Mouse (Mus musculus) testis, adult 2 months (tissue): ENCODE data around the gene Kat2b. TPM values are rescaled to one million over a fixed set of nuclear protein-coding genes. Genes with fewer than 3 reads are reported as not detected.
"Not testable (repeated sequence)": the region's sequence is repeated elsewhere in the genome, so short reads cannot be mapped to it uniquely, and the experiment has no call there.

ENCODE experiments used
- H3K27ac ChIP-seq: fragments of 200-500 bp; 2 replicates; pipeline ENCODE4 v1.5.1; 2012; ENCODE audit warnings: low read depth, low read length; ENCODE audit not compliant: control insufficient read depth, insufficient read depth
- H3K27me3 ChIP-seq: fragments of 200-500 bp; 2 replicates; pipeline ENCODE4 v1.6.1; 2012; ENCODE audit warnings: mild to moderate bottlenecking, low read length, moderate library complexity; ENCODE audit not compliant: control insufficient read depth, insufficient read depth
- H3K36me3 ChIP-seq: fragments of 200-500 bp; 2 replicates; pipeline ENCODE4 v1.6.1; 2012; ENCODE audit warnings: mild to moderate bottlenecking, low read length; ENCODE audit not compliant: control insufficient read depth, insufficient read depth
- H3K4me1 ChIP-seq: fragments of 200-500 bp; 2 replicates; pipeline ENCODE4 v1.6.1; 2012; ENCODE audit warnings: low read length; ENCODE audit not compliant: control insufficient read depth, insufficient read depth
- H3K4me3 ChIP-seq: fragments of 200-500 bp; 2 replicates; pipeline ENCODE4 v1.5.1; 2012; ENCODE audit warnings: low read depth, mild to moderate bottlenecking, low read length, moderate library complexity, mixed read lengths; ENCODE audit not compliant: control insufficient read depth
- CTCF ChIP-seq: fragments of 200-500 bp; IDR thresholded peaks from 2 replicates; pipeline ENCODE4 v1.5.1; 2012; ENCODE audit warnings: low read depth, mild to moderate bottlenecking, inconsistent platforms, low read length, moderate library complexity; ENCODE audit not compliant: control insufficient read depth, insufficient read depth, insufficient replicate concordance
- POLR2A ChIP-seq: fragments of 200-500 bp; IDR thresholded peaks from 2 replicates; pipeline ENCODE4 v1.6.1; 2012; ENCODE audit warnings: low read depth, mild to moderate bottlenecking, inconsistent platforms, low read length, moderate library complexity; ENCODE audit not compliant: control insufficient read depth
- polyA plus RNA-seq: library from polyadenylated mRNA; depleted of rRNA; stranded (reverse); fragments of >200 nt; gene quantifications from 2 replicates; pipeline ENCODE4 v1.2.3, GENCODE M21; 2012

Kat2b gene
- polyA plus RNA-seq, 1 experiment = 14.6 TPM

DNA sequence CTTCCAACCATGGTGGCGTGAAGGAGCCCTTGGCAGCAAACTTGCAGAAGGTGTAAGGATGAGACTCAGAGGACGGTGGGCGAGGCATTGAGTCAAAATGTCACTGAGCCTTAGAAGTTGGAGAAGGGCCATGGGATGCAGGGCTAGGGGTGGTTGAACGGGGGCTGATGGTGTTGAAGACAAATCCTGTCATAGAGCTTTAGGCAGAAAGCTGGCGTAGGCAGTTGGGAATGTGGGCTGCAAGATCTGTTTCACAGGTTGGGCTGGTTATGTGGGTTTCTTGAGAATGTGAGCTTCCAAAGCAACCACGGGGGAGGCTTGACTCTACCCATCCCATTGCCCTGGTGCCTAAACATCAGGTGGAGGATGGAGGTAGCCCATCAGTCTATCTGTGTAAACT, 23.4 kb downstream of the Kat2b start:
- TF ChIP-seq POLR2A (no peak), CTCF (no peak)
- no peak overlapping the region for H3K4me3 ChIP-seq

DNA sequence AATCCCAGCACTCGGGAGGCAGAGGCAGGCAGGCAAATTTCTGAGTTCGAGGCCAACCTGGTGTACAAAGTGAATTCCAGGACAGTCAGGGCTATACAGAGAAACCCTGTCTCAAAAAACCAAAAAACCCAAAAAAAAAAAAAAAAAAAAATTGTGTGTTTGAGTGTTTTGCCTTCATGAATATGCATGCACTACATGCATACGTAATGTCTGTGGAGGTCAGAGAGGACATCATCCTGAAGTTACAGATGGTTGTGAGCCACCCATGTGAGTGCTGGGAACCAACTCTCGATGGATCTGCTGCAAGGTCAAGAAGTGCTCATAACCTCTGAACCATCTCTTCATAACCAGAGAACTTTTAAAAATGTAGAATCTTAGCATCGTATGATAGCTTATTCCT, 25.2 kb downstream of the Kat2b start:
- TF ChIP-seq CTCF (no peak), POLR2A (no peak)
- H3K27ac ChIP-seq = no peak overlapping the region
- H3K4me1 ChIP-seq = peaks cover 3% of the 10 kb centered on the region
- H3K4me3 ChIP-seq = no peak overlapping the region
- H3K36me3 ChIP-seq = no peaks in the 10 kb centered on the region
- no peaks in the 10 kb centered on the region for H3K27me3 ChIP-seq

More for the DNA sequence above, 23.4 kb downstream of the Kat2b start:
- no peak overlapping the region for H3K27ac ChIP-seq
- no peaks in the 10 kb centered on the region for H3K27me3 ChIP-seq
- H3K4me1 ChIP-seq = peaks cover 5% of the 10 kb centered on the region
- no peaks in the 10 kb centered on the region for H3K36me3 ChIP-seq

DNA sequence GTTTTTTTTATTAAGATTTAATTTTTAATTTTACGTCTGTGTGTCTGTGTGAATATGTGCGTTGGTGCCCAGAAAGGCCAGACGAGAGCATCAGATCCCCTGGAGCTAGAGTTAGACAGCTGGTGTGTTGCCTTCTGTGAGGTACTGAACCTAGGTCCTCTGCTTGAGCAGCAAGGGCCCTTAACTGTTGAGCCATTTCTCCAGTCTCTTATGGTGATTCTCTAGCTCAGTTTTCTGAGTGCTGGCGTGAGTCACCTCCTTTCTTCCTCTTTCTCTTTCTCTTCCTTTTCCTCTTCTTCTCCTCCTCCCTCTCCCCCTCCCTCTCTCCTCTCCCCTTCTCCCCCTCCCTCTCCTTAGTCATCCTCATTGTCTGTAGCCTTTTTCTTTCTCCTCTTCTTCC, 27.9 kb downstream of the Kat2b start:
- TF ChIP-seq CTCF = no peak
- TF ChIP-seq POLR2A = no peak
- Histone ChIP-seq H3K27ac (no peak overlapping the region), H3K27me3 (no peaks in the 10 kb centered on the region), H3K4me3 (no peak overlapping the region), H3K36me3 (no peaks in the 10 kb centered on the region), H3K4me1 (no peaks in the 10 kb centered on the region)

DNA sequence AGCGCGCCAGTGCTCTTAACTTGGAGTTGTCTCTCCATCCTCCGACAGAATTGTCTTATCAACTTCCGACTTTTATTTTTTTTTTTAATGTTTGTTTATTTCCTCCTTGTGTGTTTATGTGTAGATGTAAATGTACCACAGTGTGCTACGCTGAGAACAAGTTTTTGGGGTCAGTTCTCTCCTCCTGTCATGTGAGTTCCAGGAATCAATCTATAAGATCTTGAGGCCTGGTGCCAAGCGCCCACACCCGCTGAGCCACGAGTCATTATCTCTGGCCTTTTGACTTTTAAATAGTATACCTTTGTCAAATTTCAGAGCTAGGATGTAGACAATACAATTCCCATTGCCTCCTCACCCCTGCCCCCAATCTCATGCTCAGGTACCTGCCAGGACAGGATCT, 28.9 kb downstream of the Kat2b start:
- Histone ChIP-seq H3K27me3 (no peaks in the 10 kb centered on the region), H3K4me1 (no peaks in the 10 kb centered on the region), H3K4me3 (no peak overlapping the region), H3K27ac (no peak overlapping the region), H3K36me3 (no peaks in the 10 kb centered on the region)
- TF ChIP-seq POLR2A (no peak), CTCF (no peak)

DNA sequence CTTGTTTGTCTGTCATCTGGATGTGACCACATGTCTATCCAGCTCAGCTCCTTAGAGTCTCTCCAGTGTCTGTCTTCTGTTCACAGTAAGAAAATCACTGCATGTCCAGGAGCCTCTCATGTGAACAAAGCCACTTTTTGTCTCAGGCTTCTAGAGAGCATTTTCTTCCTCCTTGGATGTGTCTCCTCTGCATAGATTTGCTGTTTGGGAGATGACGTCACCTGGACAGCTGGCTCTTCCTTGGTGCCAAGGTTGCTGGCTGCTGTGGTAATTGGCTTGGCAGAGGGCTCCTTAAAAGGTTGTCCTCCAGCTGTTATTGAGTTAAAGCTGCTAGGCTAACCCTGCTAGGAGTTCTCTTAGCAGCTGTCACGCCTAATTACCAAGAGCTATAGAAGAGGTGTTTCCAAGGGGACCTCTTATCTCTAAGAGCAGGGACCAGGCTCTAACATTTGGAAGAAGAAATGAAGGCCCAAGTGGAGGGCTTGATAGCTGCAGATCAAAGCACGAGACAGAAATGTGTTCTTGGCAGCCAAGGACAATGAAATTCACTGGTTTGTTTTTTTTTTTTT, 29.7 kb downstream of the Kat2b start:
- H3K4me3 ChIP-seq = no peak overlapping the region
- H3K4me1 ChIP-seq = no peaks in the 10 kb centered on the region
- H3K36me3 ChIP-seq = no peaks in the 10 kb centered on the region
- peak overlapping the region; percentile 32; the same call in 1 of the 2 replicates for H3K27ac ChIP-seq
- TF ChIP-seq CTCF = no peak
- no peaks in the 10 kb centered on the region for H3K27me3 ChIP-seq

DNA sequence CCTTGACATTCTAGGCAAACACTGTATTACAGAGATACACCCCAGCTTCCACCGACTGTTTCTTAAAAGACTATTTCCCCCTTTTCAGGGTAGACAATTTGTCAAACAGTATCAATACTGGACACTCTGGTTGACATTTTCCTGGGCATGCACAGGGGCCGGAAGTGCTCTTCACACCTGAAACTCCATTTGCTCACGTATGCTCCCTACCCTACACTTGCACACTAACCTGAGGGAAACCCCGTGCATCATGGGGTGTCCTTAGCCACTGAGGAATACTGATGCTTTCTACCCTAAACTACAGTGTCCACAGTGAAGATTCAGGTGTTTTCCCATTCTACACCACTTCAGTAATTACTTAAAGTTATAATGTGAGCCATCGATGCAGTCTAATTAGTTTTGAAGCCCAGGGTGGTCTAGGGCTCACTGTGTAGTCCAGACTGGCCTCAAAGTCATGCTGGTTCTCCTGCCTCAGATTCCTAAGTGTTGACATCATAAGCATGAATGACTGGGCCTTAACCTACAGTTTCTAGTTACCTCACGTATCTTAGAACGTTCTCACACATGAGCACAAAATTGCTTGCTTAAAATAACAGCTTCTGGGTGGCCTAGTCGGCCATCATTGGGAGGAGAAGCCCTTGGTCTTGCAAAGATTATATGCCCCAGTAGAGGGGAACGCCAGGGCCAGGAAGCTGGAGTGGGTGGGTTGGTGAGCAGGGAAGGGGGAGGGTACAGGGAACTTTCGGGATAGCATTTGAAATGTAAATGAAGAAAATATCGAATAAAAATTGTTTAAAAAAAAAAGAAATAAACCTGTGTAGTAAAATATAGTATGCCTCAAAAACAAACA, 30.5 kb downstream of the Kat2b start:
- Histone ChIP-seq H3K4me1 (no peaks in the 10 kb centered on the region), H3K36me3 (no peaks in the 10 kb centered on the region), H3K27ac (no peak overlapping the region), H3K4me3 (no peak overlapping the region), H3K27me3 (no peaks in the 10 kb centered on the region)
- no peak for TF ChIP-seq CTCF
- no peak for TF ChIP-seq POLR2A

DNA sequence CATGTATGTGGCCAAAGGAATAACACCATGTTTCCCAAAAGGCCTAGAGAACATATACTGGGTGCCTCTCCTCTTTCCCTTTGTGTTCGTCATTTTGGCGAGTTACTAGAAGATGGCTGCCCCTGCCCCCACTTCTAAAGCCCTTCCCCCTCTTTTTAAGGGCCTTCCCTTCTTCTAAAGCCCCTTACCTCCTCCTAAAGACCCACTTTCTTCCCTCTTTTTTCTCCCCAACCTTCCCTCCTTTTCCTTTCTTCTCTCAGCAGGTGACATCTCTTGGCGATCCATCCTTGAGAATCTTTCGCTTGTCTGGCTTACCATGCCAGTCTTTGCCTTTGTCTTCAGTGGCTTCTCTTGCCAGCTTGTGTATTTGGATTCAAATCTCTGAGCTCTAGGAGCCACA, 31.9 kb downstream of the Kat2b start:
- H3K27ac ChIP-seq = no peak overlapping the region

DNA sequence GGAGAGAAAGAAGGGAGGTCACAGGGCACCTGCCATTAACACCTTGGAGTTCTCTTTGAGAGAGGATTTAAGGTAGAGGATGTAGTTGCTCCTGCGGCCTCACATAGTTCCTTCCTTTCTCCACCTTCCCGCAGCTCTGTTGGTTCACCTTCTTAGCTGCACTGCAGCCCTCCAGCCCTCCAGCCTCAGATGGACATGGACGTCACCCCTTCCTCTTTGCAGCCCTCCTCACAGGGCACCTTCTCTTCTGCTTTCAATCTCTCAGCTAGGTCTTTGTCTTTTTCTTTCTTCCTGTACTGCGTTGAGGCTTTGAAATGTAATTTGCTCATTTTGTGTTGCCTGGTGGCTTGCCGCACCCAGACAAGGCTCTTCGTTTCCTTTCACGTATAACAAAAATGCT, 36.6 kb downstream of the Kat2b start:
- H3K27me3 ChIP-seq = not testable (repeated sequence)

More for the DNA sequence above, 31.9 kb downstream of the Kat2b start:
- H3K27me3 ChIP-seq = no peaks in the 10 kb centered on the region
- H3K4me3 ChIP-seq = no peak overlapping the region
- no peaks in the 10 kb centered on the region for H3K4me1 ChIP-seq
- H3K36me3 ChIP-seq = no peaks in the 10 kb centered on the region
- no peak for TF ChIP-seq POLR2A
- no peak for TF ChIP-seq CTCF

DNA sequence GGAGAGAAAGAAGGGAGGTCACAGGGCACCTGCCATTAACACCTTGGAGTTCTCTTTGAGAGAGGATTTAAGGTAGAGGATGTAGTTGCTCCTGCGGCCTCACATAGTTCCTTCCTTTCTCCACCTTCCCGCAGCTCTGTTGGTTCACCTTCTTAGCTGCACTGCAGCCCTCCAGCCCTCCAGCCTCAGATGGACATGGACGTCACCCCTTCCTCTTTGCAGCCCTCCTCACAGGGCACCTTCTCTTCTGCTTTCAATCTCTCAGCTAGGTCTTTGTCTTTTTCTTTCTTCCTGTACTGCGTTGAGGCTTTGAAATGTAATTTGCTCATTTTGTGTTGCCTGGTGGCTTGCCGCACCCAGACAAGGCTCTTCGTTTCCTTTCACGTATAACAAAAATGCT, 39.4 kb downstream of the Kat2b start:
- not testable (repeated sequence) for H3K27ac ChIP-seq, H3K4me3 ChIP-seq, H3K27me3 ChIP-seq, H3K36me3 ChIP-seq, H3K4me1 ChIP-seq

More for the DNA sequence above, 36.6 kb downstream of the Kat2b start:
- not testable (repeated sequence) for H3K4me3 ChIP-seq, H3K36me3 ChIP-seq, H3K4me1 ChIP-seq, H3K27ac ChIP-seq

DNA sequence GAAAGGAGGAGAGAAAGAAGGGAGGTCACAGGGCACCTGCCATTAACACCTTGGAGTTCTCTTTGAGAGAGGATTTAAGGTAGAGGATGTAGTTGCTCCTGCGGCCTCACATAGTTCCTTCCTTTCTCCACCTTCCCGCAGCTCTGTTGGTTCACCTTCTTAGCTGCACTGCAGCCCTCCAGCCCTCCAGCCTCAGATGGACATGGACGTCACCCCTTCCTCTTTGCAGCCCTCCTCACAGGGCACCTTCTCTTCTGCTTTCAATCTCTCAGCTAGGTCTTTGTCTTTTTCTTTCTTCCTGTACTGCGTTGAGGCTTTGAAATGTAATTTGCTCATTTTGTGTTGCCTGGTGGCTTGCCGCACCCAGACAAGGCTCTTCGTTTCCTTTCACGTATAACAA, 42.3 kb downstream of the Kat2b start:
- not testable (repeated sequence) for H3K4me1 ChIP-seq, H3K36me3 ChIP-seq, H3K27me3 ChIP-seq, H3K27ac ChIP-seq, H3K4me3 ChIP-seq
